Mouse (Mus musculus) bone marrow, adult 2 months (tissue): Measurements from ENCODE around the gene Foxo6.

Experiments used
- CTCF ChIP-seq: fragments of 200-500 bp; IDR thresholded peaks from 2 replicates; pipeline ENCODE4 v1.5.1; 2011; ENCODE audit warnings: low read length, control low read depth; ENCODE audit not compliant: control insufficient read depth, insufficient read depth
- POLR2A ChIP-seq: fragments of 200-500 bp; IDR thresholded peaks from 2 replicates; pipeline ENCODE4 v1.6.1; 2011; ENCODE audit warnings: low read depth, mild to moderate bottlenecking, control low read depth, low read length, borderline replicate concordance; ENCODE audit not compliant: control insufficient read depth

DNA sequence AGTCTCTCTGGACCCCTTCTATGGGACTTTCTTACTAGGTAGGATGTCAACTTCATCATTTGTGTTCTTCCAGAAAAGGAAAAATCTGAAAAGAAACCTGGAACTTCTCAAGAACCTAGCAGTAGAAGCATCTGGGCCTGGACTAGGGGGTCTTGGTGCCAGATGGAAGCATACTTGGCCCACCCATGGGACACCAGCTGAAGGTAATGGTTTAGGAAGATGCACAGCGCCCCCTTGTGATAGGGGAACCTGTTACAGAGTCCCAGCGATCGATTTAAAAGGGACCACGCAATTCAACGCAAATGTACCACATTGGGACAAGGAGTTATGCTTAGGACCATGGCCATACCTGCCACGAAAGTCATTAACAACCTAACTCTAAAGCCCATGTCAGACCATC lies 36.0 kb upstream of the Foxo6 start:
- TF ChIP-seq CTCF = peak; percentile 41; the same call in 1 of the 2 replicates
- TF ChIP-seq POLR2A = no peak
